Mouse (Mus musculus) common myeloid progenitor, adult 5-6 weeks (primary cell): ENCODE data around the gene Lrig1. TPM values are rescaled to one million over a fixed set of nuclear protein-coding genes. Genes with fewer than 3 reads are reported as not detected.

Experiments
- ATAC-seq: replicated peaks from 2 replicates; pipeline ENCODE4 v1.8.0; 2016; ENCODE audit warnings: low read depth, mild to moderate bottlenecking, moderate TSS enrichment, inconsistent platforms; ENCODE audit not compliant: poor library complexity, severe bottlenecking
- total RNA-seq: library from RNA; stranded (forward); fragments of 200-1000, 187-1606 nt; gene quantifications from 2 replicates; pipeline ENCODE4 v1.2.3, GENCODE M21; 2017

The Lrig1 gene
- total RNA-seq, 1 experiment from 2014 or later: 3.8 TPM

DNA sequence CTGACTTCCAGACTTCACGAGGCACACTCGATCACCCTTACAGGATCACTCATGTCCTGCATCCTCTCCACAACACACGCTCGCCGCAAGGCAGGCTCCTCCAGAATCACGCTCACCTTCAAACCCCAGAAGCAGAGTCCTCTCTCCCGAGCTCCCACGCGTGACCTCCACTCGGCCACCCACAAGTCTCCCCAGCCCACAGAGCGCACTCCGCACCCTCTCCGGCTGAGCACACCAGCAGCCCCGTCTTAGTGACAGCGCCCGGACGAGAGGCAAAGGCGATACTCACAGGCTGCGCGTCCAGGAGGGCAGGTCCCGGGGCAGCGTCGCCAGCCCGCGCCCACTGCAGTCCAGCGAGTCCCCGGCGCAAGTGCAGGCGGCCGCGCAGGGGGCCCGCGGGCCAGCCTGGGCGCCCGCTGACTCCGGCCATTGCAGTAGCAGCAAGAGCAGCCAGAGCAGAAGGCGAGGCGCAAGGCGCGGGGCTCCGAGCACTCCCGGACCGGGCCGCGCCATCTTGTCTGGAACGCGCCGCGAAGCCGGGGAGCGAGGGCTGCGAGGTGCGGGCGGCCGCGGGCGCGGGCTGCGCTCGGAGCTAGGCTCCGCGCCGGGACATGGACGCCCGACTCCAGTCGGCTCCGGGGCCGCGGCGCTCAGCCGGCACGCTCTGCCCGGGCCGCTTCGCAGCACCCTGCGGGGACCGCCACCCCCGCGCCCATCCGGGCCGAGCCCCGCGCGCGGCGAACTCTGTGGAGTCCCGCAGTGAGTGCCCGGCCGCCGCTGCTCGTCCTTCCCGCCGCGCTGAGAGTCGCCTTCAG, 578 bp downstream of the Lrig1 start:
- no peak for ATAC-seq

DNA sequence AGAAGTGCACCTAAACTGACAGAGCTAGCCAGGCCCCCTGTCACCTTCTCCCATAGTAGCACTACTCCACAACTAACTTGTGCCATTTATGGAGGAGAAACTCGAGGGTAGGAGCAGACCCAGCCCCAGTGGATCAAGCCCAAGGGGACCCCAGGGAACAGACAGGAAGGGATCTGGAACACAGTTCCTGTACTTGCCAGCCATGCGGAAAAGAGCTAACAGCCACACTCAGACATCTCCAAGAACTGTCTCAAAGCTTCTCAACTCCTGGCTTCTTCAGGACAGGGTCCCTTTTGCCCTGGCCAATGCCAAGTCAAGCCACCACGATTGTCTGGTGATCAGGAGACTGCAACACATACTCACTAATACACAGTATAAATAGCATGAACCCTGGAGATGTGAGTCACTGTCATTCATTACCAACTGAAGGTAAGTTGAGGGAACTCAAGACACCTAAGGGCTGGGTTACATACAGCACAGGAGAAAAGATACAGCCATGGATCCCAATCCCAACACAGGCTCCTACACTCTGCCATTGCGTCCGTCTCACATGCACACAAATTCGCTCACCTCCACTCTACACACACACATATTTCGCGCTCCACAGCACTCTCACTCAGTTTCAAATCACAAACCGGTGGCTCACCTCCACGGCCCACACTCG, 1.3 kb downstream of the Lrig1 start:
- no peak for ATAC-seq

DNA sequence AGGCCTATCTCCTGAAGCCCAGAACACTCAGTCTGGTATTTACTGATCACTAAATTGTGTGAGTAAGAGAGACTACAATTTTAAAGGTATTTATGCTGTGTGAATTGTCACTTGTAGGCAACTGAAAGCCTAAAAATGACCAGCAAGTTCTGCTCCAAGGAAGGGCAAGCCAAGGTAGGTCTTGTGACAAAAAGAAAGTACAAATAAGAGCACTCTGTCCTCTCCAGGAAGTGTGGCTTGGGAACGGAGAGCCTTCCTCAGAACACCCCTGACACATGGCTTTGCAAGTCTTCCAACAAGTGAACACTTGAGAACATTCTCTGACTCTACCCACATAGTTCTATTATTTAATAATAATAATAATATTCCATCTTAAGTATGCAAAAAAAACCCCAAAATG, 2.5 kb downstream of the Lrig1 start:
- ATAC-seq: no peak

DNA sequence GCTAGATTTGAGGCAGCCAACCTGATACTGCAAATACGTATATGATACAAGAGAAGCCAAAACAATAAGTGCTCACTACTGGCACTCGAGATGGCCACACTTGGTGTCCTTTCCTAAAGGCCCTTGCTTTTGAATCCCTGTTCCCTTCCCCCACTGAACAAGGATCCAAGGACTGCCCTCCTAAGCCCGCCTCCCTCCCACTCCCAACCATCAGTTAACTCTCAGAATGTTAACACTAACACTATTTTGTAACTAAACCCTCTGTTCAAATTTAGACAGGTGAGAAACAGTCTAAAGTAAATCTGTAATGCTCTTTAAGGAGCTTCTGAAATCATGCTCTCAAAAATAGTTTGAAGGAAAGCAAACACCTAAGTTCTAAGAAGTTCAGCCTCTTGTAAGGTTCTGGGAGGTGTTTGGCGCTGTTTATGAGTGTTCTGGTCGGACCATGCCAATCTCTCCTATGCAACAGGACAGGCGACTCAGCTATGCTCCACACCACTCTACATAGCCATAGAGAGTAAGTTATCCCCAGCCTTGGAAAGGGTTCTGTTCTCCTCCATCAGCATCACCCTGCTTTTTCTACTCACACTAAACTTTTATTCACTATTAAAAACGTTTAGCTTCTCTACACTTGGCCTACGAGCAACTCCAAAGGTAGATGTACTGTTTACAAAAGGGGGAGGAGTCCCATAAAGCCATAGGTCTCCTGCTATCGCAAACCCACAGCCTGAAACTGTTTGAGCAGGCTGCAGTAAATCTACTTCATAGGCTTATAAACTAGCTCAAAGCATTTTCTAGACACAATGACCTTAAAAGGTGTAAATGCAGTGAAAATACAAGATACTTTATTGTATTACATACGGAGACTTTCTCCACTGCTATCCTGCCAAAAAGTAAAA, 3.5 kb downstream of the Lrig1 start:
- ATAC-seq: no peak

GRCm38 (mm10) chr6:94695121-94695930, 4.6 kb downstream of the Lrig1 start:
- ATAC-seq: no peak

- no peak for ATAC-seq
Observed at GRCm38 (mm10) chr6:94694481-94694880, 5.5 kb downstream of the Lrig1 start.

- ATAC-seq: no peak
Observed at GRCm38 (mm10) chr6:94693091-94693490, 6.9 kb downstream of the Lrig1 start.

GRCm38 (mm10) chr6:94692003-94692402, 8.0 kb downstream of the Lrig1 start:
- no peak for ATAC-seq

DNA sequence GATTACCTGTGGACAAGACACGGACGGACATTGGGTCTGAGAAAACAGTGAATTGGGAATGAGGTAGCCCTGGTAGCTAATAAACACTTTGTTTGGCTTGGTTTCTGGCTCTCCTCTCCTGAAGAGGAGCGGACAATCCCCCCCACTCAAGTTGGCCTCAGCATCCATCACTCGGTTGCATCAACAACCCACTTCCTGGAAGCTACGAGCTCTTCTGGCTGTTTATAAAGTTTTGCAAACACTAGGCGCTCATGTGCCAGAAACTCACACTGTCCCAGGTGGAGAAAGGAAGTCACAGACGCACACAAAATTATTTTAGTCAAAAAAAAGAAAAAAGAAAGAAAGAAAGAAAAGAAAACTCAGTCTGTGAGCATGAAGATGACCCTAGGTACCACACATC, 9.7 kb downstream of the Lrig1 start:
- ATAC-seq: no peak

DNA sequence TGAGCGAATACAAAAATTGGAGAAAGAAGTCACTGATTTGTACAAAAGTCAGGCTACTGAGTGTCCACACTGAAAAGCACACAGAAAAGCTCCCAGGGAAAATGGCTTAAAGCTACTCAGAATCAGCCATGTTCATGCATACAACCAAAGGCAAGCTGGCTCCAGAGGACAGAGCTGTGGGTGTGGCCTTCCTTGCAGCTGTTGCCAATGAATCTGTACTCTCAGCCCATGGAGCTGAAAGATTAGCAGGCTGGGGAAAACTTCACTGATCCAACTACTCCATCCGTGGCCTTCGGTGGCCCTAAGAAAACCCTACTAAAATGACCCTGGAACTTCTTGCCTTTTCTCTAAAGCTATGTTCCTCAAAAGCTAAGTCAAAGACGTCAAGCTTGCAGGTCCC, 11.2 kb downstream of the Lrig1 start:
- ATAC-seq: no peak

DNA sequence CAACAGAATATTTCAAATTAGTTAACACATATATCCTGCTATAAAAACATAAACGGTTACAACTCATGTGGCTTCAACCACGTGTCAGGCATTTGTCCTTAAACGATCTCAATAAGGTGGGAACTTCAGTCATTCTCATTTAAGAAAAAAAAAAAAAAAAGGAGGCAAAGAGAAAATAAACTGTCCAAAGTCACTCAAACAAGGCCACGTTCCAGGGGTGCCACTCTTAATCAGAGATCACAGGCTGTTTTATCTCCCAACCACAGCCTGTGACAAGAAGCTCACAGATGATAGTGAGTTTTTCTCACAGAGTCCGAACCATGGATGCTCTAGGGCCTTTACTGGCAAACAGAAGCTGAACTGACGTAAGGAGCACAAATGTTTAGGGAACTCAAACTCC, 13.9 kb downstream of the Lrig1 start:
- ATAC-seq: no peak; the same call in 1 of the 2 replicates

DNA sequence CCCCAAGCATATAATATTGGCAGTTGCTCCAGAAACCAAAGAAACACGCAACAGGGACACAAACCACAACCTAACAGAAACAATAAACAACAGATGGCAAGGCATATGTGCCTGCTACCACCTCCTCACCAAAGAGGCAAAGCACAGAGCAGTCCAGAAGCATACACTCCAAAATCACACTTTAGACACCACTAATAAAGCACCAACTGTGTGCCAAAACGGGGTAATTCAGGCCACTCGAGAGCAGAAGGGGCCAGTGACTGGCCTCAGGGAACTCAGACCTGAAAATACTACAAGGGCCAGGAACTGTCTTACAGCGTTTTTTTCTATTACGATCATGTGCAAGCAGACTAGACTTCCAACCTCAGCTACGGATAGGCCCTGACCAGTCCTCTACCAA, 14.3 kb downstream of the Lrig1 start:
- no peak for ATAC-seq

DNA sequence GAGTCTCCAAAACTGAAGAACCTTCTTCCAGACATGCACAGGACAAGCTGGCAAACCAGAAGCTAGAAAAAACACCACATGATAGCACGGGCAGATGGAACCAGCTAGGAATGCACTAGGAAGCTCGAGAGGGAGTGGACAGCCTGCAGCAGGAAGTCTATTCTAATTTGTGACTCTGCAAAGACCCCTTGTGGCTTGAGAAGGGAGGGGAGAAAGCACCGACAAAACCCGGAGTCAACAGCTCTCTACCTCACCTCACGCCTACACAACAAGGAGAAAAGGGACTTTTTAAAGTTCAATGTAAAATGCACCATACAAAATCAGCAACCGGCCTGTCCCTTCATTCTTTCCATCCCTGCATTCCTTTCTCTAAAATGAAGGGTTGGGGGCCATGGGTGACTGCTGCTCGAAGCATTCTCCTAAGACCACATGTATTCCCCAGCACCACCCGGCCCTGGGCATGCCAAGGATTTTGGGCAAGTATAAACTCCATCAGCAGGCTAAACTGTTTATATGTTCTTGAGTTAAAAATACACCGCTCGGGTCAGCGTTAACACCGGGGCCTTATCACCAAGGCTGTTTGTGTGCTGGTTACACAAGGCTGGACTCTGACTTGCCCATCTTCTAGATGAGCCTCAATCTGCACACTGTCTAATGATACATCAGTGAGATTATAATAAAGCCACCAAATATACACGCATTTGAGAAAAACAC, 15.0 kb downstream of the Lrig1 start:
- no peak for ATAC-seq

DNA sequence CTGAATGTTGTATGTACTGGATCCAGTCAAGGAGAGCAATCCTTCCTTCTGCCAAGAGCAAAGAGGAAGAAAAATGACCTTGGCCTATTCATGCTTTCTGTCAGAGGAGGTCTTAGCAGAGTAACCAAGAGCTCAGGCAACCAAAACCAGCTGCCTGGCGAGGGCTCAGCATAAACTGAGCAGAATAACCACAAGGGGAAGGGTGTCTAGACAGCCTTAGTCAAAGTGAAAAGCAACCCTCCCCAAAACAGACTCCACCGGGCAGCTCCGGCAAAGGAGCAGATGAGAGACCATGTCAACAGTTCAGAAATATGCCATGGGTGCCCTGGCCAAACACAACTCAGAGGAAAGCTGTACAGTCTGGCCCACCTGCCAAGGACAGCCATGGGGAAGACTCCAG, 16.3 kb downstream of the Lrig1 start:
- no peak for ATAC-seq

GRCm38 (mm10) chr6:94682270-94682618, 17.7 kb downstream of the Lrig1 start:
- no peak for ATAC-seq

GRCm38 (mm10) chr6:94681446-94682269, 18.3 kb downstream of the Lrig1 start:
- peak; percentile 76 for ATAC-seq

- ATAC-seq: peak; percentile 39; the same call in 1 of the 2 replicates
Observed at GRCm38 (mm10) chr6:94680760-94681445, 19.1 kb downstream of the Lrig1 start.

DNA sequence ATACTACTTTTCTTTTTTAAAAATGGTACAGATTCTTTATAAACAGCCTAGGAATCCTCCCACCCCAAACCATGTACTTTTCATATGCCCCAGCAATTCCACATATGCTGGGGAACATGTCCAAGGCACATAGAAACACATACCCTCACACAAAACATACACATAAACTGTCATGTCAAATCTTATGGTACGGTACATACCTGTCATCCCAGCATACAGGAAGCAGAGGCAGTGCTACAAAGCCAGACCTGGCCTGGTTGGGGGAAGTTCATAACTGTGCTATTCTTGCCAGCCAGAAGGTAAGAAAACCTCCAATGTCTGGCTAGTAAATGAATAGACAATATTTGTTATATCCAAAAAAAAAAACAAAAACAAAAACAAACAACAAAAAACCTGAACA, 20.7 kb downstream of the Lrig1 start:
- ATAC-seq: no peak
